Mouse (Mus musculus): ENCODE measurements around the gene Ulk3.

- TF ChIP-seq POLR2A (IDR thresholded peaks at IDR 0.05; ENCODE audit: borderline replicate concordance, extremely low read depth, low read depth, low read length): no peak
- TF ChIP-seq CTCF (IDR thresholded peaks at IDR 0.05; ENCODE audit: insufficient read depth, low read length): no peak
Measured at GRCm38 (mm10) chr9:57639661-57640328, 50.5 kb downstream of the Ulk3 start.
